Mouse (Mus musculus): ENCODE measurements around the gene Svip. TPM values are rescaled to one million over a fixed set of nuclear protein-coding genes. Genes with fewer than 3 reads are reported as not detected.
A peak's percentile ranks its signal among the peaks of the same experiment; 100 is the strongest.

The Svip gene
- polyA plus RNA-seq (2014; fragmentation: Nextera tagmentation; extraction: Ambion mirVana): 25.9 and 28.0 TPM in 2 replicates

DNA sequence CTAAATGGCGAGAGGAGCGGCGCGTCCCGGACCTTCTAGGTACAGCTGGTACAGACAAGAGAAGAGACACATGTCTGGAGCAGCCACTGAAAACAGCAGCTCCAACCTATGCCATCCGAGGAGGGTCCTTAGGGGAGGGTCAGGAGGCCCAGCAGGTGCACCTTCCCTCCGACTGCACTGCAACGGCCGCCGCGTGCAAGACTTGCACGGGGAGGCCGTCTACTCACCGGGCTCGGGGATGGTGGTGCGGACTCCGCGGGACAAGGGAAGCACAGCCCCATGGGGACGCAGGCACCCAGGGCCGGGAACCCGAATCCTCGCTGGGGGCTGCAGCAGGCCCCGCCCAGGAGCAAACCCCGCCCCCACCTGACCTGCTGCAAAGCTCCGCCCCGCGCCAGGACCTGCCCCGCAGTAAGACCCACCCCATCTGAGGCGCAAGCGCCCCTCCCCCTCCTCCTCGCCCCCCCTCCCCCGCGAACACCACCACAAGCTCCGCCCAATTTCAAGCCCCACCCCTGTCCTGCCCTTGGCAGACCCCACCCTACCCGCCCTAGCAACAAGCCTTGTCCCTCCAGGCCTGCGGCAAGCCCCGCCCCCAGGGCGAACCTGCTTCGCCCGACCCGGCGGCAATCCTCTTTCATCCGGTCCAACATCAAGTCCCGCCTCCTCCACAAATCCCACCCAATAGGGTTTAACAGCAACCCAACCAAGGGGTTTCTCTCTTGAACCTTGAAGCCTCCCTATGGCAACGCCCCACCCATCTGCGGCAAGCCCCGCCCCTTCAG, at the start of gene Svip:
Gene Svip, minus strand, starts transcription at position 508 of the 785 bp plus-strand sequence.
- H3K9me3 ChIP-seq (ENCODE audit: control insufficient read depth, low read length): no peaks in the 10 kb centered on the region
- 0 out of 2 replicates have a peak, but pooled peaks cover 4% of the 10 kb centered on the region for H3K4me1 ChIP-seq (ENCODE audit: control insufficient read depth, insufficient read depth, low read length)
- H3K27ac ChIP-seq (ENCODE audit: low read depth, low read length): peak within 1 kb of the TSS; percentile 50; the same call in 1 of the 2 replicates
- H3K4me3 ChIP-seq (ENCODE audit: low read depth, low read length): peak within 1 kb of the TSS; percentile 63
- peak within 1 kb of the TSS; percentile 63 for H3K4me2 ChIP-seq (ENCODE audit: low read depth, low read length)
- no peaks in the 10 kb centered on the region for H3K27me3 ChIP-seq (ENCODE audit: control insufficient read depth, insufficient read depth, low read length)
- WGBS: 0% methylated on average over 30 of the region's 47 CpGs
- H3K9ac ChIP-seq (replicated peaks; ENCODE audit: low read depth, low read length): peak within 1 kb of the TSS; percentile 63
- no peaks in the 10 kb centered on the region for H3K36me3 ChIP-seq (ENCODE audit: control insufficient read depth, insufficient read depth, low read length)
- peak; percentile 97 for ATAC-seq (ENCODE audit: low read depth)

- Histone ChIP-seq H3K4me2 (ENCODE audit: low read depth, low read length) (no peak overlapping the region), H3K9ac (replicated peaks; ENCODE audit: low read depth, low read length) (no peak overlapping the region), H3K9me3 (ENCODE audit: control insufficient read depth, low read length) (no peaks in the 10 kb centered on the region), H3K36me3 (ENCODE audit: control insufficient read depth, insufficient read depth, low read length) (no peaks in the 10 kb centered on the region), H3K27me3 (ENCODE audit: control insufficient read depth, insufficient read depth, low read length) (no peaks in the 10 kb centered on the region), H3K4me1 (ENCODE audit: control insufficient read depth, insufficient read depth, low read length) (no peaks in the 10 kb centered on the region), H3K27ac (ENCODE audit: low read depth, low read length) (no peak overlapping the region), H3K4me3 (ENCODE audit: low read depth, low read length) (no peak overlapping the region)
- 46% methylated on average over 8 of the region's 8 CpGs for WGBS
- peak; percentile 81 for ATAC-seq (ENCODE audit: low read depth)
Measured at GRCm38 (mm10) chr7:52037600-52038582, 32.1 kb upstream of the Svip start.

DNA sequence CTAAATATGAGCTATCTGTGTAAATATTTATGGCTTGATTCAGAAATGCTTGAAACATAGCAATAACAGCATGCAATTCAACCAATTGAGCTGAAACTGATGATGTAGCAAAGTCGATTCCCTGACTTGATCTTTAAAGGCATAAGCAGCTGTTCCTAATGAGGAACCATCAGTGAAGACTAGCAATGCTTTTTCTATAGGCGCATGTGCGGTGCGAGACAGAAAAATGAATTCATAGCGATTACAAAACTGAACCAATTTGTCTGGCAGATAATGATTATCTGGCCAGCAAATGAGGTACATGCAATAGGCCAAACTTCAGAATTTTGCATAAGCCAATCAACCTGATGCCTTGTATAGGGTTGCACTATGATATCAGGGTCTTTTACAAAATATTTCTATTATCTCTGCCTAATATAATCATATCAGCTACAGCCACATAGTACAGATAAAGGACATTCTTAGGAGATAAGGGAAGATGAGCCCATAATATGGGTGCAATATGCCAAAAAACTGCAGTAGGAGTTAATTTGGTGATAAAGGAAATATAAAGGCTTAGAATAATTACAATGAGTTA, 18.3 kb upstream of the Svip start:
- no peak overlapping the region for H3K9ac ChIP-seq (replicated peaks; ENCODE audit: low read depth, low read length)
- H3K4me3 ChIP-seq (ENCODE audit: low read depth, low read length): no peak overlapping the region
- H3K27me3 ChIP-seq (ENCODE audit: control insufficient read depth, insufficient read depth, low read length): no peaks in the 10 kb centered on the region
- no peaks in the 10 kb centered on the region for H3K9me3 ChIP-seq (ENCODE audit: control insufficient read depth, low read length)
- H3K36me3 ChIP-seq (ENCODE audit: control insufficient read depth, insufficient read depth, low read length): no peaks in the 10 kb centered on the region
- H3K4me2 ChIP-seq (ENCODE audit: low read depth, low read length): no peak overlapping the region
- no peaks in the 10 kb centered on the region for H3K4me1 ChIP-seq (ENCODE audit: control insufficient read depth, insufficient read depth, low read length)
- no peak overlapping the region for H3K27ac ChIP-seq (ENCODE audit: low read depth, low read length)
- no peak for ATAC-seq (ENCODE audit: low read depth)
- WGBS: 90% methylated on average over 5 of the region's 5 CpGs

DNA sequence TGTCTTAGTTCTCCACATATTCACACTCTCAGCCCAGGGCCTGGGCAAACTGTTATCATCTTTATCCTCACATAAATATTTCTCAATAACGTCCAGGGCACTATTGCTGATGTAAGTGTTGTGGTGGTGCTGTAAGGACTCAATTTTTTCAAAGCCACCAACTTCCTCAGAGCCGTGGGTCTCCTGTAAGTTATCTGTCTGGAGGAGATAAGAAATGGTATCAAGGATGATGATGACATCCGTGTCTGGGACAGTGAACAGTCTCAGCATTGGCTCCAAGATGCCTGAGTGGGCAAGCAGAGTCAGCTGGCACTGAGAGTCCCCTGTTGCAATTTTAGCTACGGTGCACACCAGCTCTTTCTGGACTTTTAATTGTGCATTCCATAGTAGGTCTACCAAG, 16.2 kb upstream of the Svip start:
- Histone ChIP-seq H3K27me3 (ENCODE audit: control insufficient read depth, insufficient read depth, low read length) (no peaks in the 10 kb centered on the region), H3K9ac (replicated peaks; ENCODE audit: low read depth, low read length) (no peak overlapping the region), H3K4me3 (ENCODE audit: low read depth, low read length) (no peak overlapping the region), H3K4me1 (ENCODE audit: control insufficient read depth, insufficient read depth, low read length) (no peaks in the 10 kb centered on the region), H3K36me3 (ENCODE audit: control insufficient read depth, insufficient read depth, low read length) (no peaks in the 10 kb centered on the region), H3K9me3 (ENCODE audit: control insufficient read depth, low read length) (no peaks in the 10 kb centered on the region), H3K27ac (ENCODE audit: low read depth, low read length) (no peak overlapping the region), H3K4me2 (ENCODE audit: low read depth, low read length) (no peak overlapping the region)
- no peak for ATAC-seq (ENCODE audit: low read depth)
- WGBS: 82% methylated on average over 4 of the region's 4 CpGs

GRCm38 (mm10) chr7:52015628-52016027, 9.8 kb upstream of the Svip start, which contains the start of gene 1700015G11Rik:
TSS of gene 1700015G11Rik (minus strand) at chr7:52015728.
- 84% methylated on average over 3 of the region's 3 CpGs for WGBS

DNA sequence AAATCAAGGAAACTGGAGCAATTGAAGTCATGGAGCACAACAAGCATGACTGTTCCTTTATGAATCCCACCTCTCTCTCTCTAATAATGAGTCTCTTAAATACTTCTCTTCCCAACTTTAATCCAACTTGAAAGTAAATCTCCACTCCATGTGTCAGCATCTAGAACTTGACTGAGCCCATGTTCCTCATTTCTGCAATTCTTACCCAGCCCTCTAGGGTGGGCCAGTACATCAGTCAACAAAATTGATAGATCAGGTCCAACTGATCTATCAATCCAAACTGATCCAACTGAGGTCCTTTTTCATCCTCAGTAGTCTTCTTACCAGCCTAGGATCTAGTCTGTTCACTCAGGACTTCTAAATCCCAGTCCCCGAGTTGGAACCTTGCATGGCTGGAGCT, 9.4 kb upstream of the Svip start:
- Histone ChIP-seq H3K4me2 (ENCODE audit: low read depth, low read length) (no peak overlapping the region), H3K27me3 (ENCODE audit: control insufficient read depth, insufficient read depth, low read length) (no peaks in the 10 kb centered on the region), H3K4me1 (ENCODE audit: control insufficient read depth, insufficient read depth, low read length) (no peaks in the 10 kb centered on the region), H3K9ac (replicated peaks; ENCODE audit: low read depth, low read length) (no peak overlapping the region), H3K4me3 (ENCODE audit: low read depth, low read length) (no peak overlapping the region), H3K9me3 (ENCODE audit: control insufficient read depth, low read length) (no peaks in the 10 kb centered on the region), H3K27ac (ENCODE audit: low read depth, low read length) (no peak overlapping the region), H3K36me3 (ENCODE audit: control insufficient read depth, insufficient read depth, low read length) (no peaks in the 10 kb centered on the region)
- ATAC-seq (ENCODE audit: low read depth): no peak
- 90% methylated on average over 1 of the region's 1 CpGs for WGBS

More at GRCm38 (mm10) chr7:52015628-52016027, 9.8 kb upstream of the Svip start, which contains the start of gene 1700015G11Rik:
- H3K9ac ChIP-seq (replicated peaks; ENCODE audit: low read depth, low read length): no peak within 1 kb of the TSS
- no peak for ATAC-seq (ENCODE audit: low read depth)
- no peaks in the 10 kb centered on the region for H3K4me1 ChIP-seq (ENCODE audit: control insufficient read depth, insufficient read depth, low read length)
- no peaks in the 10 kb centered on the region for H3K27me3 ChIP-seq (ENCODE audit: control insufficient read depth, insufficient read depth, low read length)
- H3K4me3 ChIP-seq (ENCODE audit: low read depth, low read length): no peak within 1 kb of the TSS
- H3K9me3 ChIP-seq (ENCODE audit: control insufficient read depth, low read length): no peaks in the 10 kb centered on the region
- no peak within 1 kb of the TSS for H3K4me2 ChIP-seq (ENCODE audit: low read depth, low read length)
- no peaks in the 10 kb centered on the region for H3K36me3 ChIP-seq (ENCODE audit: control insufficient read depth, insufficient read depth, low read length)
- H3K27ac ChIP-seq (ENCODE audit: low read depth, low read length): no peak within 1 kb of the TSS

DNA sequence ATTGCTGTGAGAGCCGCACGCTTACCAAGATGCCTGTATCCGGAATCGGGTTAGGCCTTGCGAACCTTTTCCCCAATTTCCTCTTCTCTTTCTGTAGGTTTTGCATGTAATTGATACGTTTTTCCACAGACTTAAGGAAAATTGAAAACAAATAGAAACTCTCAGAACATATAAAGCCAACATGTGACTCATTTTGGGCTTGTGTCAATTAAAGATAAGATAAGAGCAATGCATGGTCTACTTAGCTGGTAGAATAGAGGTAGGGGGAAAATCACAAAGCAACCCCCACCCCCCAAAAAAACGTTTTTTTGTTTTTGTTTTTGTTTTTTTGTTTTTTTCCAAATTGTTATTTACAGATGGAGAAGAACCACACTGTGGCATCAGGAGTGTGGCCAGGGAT, 7.6 kb upstream of the Svip start:
- Histone ChIP-seq H3K4me1 (ENCODE audit: control insufficient read depth, insufficient read depth, low read length) (no peaks in the 10 kb centered on the region), H3K4me2 (ENCODE audit: low read depth, low read length) (no peak overlapping the region), H3K36me3 (ENCODE audit: control insufficient read depth, insufficient read depth, low read length) (no peaks in the 10 kb centered on the region), H3K27me3 (ENCODE audit: control insufficient read depth, insufficient read depth, low read length) (no peaks in the 10 kb centered on the region), H3K27ac (ENCODE audit: low read depth, low read length) (no peak overlapping the region), H3K9me3 (ENCODE audit: control insufficient read depth, low read length) (no peaks in the 10 kb centered on the region), H3K4me3 (ENCODE audit: low read depth, low read length) (no peak overlapping the region), H3K9ac (replicated peaks; ENCODE audit: low read depth, low read length) (no peak overlapping the region)
- WGBS: 81% methylated on average over 7 of the region's 7 CpGs
- ATAC-seq (ENCODE audit: low read depth): no peak

DNA sequence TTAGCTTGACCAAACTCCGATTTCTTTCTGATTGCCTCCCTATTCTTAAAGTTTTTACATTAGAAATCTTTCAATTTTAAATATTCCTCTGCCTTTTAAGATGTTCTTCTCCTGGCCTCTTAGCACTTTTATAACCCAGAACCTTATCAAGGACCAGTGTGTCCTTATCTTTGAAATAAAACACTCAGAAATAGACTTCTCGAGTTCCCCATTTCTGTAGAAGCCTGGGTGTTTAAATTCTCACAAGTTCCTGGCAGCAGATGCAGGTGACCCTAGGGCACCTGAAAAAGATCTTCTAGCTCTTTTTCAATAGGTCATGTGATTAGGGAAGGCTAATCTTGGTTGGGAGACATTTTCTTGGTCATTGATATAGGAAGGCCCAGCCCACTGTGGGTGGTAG, 1.3 kb upstream of the Svip start:
- no peaks in the 10 kb centered on the region for H3K27me3 ChIP-seq (ENCODE audit: control insufficient read depth, insufficient read depth, low read length)
- ATAC-seq (ENCODE audit: low read depth): no peak
- no peak overlapping the region for H3K27ac ChIP-seq (ENCODE audit: low read depth, low read length)
- H3K9me3 ChIP-seq (ENCODE audit: control insufficient read depth, low read length): no peaks in the 10 kb centered on the region
- no peak overlapping the region for H3K4me3 ChIP-seq (ENCODE audit: low read depth, low read length)
- 0 out of 2 replicates have a peak, but pooled peaks cover 4% of the 10 kb centered on the region for H3K4me1 ChIP-seq (ENCODE audit: control insufficient read depth, insufficient read depth, low read length)
- no peaks in the 10 kb centered on the region for H3K36me3 ChIP-seq (ENCODE audit: control insufficient read depth, insufficient read depth, low read length)
- no peak overlapping the region for H3K9ac ChIP-seq (replicated peaks; ENCODE audit: low read depth, low read length)
- no peak overlapping the region for H3K4me2 ChIP-seq (ENCODE audit: low read depth, low read length)
- WGBS: 93% methylated on average over 2 of the region's 2 CpGs

Measured in neural tube, embryonic 14.5 days (tissue).